Mouse (Mus musculus) heart, postnatal 14 days (tissue): ENCODE measurements around the gene Ksr1. TPM values are rescaled to one million over a fixed set of nuclear protein-coding genes. Genes with fewer than 3 reads are reported as not detected.

Source experiments
- DNase-seq, 2 experiments: peaks; one replicate each; pipeline ENCODE4 v3.0.0; 2021 to 2022
- intact Hi-C: fragments of 180-260 bp; cut with DNase I; formaldehyde crosslinking; loops from one replicate; pipeline ENCODE4 v1.15.1; 2025
- total RNA-seq, 2 experiments: library from RNA; stranded (reverse); gene quantifications; 2 replicates each; pipeline ENCODE4 v1.2.3; 2021

The Ksr1 gene
- total RNA-seq, 2 experiments from 2014 or later: 10.2 to 10.7 TPM

DNA sequence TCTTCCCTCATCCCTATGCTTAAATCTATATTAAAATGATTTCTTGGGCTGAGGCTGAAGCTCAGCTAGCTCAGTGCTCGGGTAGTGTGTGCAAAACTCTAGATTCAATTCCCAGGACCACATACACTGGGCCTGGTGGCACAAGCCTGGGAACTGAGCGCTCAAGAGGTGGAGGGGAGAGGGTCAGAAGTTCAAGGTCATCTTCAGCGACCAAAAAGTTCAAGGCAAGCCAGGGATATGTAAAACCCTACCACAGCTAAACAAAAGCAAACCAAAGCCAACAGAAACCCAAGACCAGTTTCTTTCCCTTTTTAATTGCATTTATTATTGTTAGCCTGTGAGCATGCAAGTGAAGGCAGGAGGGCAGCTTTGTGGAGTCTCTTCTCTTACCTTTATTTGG lies 4.1 kb upstream of the Ksr1 start:
- no peak for DNase-seq
- intact Hi-C loops: loop anchor here (10.0 kb wide), 1 partner anchor 306 kb away; no protein-coding TSS in a partner anchor

DNA sequence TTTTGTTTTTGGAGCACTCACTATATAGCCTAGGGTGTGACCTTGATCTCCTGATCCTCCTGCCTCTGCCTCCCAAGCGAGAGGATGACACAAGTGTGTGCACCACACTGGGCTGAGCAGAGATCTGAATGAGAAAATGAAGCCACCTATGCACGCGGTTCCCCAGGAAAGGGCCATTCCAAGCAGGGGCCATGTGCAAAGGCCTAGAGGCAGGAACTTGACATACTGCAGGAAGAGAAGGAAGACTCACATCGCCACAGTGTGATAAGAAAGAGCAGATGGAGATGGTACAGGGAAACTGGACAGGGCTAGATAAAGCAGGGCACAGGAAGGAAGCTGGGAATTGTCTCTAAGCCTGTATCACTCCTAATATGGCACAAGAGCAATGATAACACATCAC lies 3.1 kb upstream of the Ksr1 start:
- no peak for DNase-seq
- intact Hi-C loops: loop anchor here (5.0 kb wide), 1 partner anchor 63 kb away; no protein-coding TSS in a partner anchor

DNA sequence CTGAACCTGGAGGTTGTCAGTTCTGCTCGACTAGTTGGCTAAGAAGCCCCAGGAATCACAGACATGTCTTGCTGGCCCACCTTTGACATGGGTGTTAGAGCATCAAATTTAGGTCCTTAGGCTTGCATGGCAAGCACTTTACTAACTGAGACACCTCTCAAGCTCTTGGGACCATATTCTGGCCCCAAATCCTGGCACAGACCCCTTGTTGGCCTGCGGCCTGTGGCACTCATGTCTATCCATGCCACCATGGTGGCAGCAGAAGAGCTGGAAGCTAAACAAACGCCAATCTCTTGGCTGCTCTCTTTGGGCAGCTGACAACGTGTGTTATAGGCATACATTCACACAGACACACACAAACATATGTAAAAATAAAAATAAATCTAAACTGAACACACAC lies 2.6 kb upstream of the Ksr1 start:
- no peak for DNase-seq
- intact Hi-C loops: loop anchor here (5.0 kb wide), 1 partner anchor 64 kb away; no protein-coding TSS in a partner anchor

DNA sequence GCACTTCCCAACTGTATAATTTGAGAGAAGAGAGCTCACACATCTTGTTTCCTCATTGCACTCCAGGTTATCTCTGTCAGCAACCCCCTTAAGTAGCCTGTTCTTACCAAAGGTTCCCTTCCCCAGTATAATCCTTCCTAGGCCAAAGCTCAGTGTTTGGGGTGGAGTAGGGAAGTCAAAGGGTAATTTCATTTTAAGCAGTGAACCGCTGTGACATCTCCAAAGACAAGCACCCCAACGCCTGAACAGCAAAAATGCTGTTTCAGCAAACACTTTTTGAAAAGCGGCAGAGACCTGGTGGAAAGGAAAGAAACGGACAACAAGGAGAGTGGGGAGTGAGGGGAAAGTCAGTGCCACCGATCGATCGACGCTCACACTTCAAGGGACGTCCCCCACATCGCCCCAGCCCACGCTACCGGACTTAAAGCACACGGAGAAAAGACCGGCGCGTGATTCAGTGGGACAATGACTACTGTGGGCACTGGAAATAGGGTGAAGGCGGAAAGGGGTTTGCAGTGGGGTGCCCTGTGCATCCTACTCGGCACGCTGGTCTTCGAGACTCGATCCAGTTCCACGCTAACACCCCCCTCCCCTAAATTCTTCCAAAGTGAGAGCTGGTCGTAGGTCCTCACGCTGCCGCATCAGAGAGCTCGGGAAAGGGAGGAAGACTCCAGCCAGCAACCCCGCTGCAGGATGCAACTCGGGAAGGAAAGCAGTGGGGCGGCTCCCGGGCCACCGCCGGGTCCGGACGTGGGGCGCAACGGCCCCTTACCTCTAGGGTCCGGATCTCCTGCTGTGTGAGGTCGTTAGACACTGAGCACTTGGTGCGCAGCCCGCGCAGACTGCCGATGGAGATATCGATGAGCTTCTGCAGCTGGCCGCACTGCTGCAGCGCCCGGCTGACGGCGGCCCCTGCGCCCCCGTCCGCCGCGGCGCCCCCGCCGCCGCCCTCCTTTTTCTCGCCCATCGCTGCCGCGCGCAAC lies 633 bp downstream of the Ksr1 start:
- peak; percentile 58 to 63 for DNase-seq
- intact Hi-C loops: loop anchor here (2.0 to 5.0 kb wide), 3 partner anchors 49 to 115 kb away; no protein-coding TSS in a partner anchor

DNA sequence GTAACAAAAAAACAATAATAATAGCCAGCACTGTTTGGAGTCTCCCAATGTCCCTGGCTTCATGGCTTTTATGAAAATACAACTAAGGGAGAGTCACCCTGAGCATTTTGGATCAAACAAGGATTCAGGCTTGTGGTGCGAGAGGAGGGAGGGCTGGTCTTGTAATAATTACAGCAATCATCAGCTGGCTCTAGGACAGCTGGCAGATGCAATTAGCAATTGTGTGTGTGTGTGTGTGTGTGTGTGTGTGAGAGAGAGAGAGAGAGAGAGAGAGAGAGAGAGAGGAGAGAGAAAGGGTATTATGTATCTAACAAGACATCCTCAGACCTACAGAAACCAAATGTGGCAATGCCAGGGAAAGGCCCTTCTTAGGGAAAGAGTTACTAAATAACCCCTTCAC lies 1.5 kb downstream of the Ksr1 start:
- intact Hi-C loops: loop anchor here (2.0 to 5.0 kb wide), 3 partner anchors 48 to 114 kb away; no protein-coding TSS in a partner anchor
- peak in 1 of 2 experiments; percentile 38 for DNase-seq

DNA sequence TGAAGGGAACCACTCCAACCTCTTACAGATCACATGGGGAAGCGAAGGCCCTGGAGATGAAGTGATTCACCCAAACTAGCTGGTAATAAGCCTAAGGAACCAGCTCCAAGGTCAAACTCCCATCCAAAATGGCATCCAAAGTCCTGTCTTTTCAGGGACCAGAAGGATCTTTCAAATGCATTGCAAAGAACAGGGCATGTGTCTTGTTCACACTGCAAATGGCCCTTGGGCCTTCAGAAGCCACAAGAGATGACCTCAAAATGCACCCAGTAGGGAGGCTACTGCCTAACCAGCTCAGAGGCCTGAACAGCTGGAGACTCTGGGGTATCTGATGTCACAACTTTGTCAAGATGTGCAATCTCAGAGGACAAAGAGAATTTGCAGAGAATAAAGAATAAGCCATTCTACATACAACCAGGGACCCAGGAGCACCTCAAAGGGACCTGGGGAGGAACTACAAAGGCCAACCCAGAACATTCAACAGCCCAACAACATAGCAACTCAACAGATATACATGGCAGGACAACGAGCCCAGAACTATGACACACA lies 2.1 kb downstream of the Ksr1 start:
- intact Hi-C loops: loop anchor here (2.0 kb wide), 2 partner anchors 47 to 113 kb away; no protein-coding TSS in a partner anchor

DNA sequence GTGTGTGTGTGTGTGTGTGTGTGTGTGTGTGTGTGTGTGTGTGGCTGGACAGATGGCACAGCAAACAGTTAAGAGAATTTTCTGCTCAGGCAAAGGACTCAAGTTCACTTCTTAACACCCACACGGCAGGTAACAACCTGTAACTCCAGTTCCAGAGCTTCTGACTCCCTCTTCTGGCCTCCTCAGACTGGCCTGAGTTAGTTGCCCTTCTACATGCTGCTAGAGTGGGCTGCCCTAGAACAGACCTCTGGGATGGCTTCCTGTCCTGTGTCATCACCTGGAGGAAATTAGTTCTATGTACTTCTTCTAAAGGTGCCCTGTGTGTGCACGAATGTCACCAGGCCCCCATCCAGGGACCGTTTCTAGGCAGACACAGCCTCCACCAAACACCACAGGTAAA lies 2.9 kb downstream of the Ksr1 start:
- intact Hi-C loops: no loop called here
- DNase-seq: no peak

More for the DNA sequence above, 2.1 kb downstream of the Ksr1 start:
- no peak for DNase-seq

DNA sequence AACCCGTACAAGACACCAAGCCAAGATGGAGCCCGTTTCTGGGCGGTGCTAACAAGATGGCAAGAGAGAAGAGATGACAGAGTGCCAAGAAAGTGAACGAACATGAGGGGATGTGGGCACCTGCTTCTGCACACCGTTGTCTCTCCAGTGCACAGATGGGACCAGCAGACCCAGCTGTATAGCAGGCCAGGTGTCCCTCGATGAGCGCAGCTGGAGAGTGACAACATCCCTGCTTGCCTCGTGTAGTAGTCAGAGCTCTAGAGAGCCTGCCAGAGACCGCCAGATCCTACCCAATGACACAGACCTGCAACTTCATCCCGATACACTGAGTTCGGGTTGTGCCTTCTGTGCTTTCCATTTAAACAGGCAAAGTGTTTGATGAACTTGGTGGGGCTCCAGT lies 3.8 kb downstream of the Ksr1 start:
- intact Hi-C loops: no loop called here
- DNase-seq: no peak

DNA sequence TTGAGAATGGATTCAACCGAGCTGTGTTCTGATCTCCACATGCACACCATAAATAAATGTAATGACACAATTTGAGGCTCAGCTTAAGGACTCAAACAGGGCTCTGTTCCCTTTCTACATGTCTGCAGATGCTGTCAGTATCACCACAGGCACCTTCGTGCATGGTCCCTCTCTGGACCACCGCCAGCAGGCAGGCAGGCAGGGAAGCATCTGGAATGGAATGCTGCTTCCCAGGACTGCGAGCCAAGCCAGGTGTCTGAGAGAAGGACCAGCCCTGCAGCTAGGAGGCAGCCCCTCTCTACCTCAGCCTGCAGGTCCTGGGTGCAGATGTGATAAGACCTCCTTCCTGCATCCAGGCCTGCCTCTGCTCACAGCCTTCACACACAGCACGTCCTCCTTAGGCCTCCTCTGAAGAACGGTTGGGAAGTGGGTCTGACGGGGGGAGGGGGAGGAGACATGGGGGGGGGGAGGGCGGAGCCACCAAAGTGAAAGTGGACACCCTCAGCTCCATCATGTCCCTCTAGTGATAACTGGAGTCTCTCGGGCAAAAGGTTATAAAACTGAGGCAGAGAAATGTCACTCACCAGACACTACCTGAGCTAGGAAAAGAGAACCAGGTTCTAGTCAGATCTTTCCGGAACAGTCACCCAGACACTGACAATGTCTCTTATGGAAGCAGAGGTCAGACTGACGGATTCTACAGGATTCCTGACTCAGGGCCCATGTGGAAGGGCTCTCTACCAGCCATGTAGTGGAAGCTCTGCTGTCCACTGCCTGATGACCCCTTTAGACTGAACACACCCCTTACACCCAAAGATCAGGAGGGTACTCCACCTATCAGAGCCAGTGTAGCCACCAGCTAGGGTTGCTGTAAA lies 4.7 kb downstream of the Ksr1 start:
- intact Hi-C loops: no loop called here
- peak in 1 of 2 experiments; percentile 31 for DNase-seq

DNA sequence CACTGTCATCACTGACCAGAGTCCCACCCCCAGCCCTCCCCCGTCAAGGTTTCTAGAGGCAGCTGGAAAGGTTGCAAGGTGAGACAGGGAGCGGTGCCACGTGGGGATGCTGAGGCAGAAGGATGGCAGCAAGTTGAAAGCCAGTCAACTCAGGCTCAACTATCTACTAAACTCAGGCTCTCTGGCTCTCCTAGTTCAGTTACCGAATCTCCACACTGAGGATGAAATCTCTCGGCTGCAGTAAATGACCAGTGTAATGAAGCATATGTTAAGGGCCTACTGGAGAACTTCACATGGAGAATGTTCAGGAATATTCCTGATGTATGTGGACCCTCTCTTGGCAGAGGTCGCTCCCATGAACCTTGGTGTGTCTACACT lies 5.7 kb downstream of the Ksr1 start:
- intact Hi-C loops: no loop called here
- no peak for DNase-seq

DNA sequence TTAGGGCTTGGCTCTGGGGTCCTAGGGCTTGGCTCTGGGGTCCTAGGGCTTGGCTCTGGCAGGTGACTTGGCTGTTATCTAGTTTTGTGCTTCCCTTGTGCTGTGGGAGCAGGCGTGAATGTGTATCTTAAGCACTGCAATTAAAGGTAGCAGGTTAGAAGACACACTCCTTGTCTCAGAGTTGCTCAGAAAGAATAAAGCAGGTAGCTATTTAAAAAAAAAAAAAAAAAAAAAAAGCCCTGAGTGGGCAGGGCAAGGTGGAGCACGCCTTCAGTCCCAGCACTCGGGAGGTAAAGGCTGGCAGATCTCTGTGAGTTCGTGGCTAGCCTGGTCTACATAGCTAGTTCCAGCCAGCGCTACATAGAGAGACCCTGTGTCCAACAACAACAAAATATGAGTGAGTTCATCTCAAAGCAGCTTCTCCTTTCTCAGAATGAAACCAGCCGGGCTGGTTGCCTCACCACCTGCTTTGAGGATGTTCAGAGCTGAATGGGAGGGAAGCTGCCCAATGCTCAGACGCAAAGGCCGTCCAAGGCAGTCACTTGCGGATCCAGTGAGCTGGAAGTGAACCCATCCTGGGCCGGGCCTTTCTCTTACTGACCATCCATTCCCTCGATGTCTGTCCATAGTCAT lies 6.2 kb downstream of the Ksr1 start:
- no peak for DNase-seq
- intact Hi-C loops: no loop called here

DNA sequence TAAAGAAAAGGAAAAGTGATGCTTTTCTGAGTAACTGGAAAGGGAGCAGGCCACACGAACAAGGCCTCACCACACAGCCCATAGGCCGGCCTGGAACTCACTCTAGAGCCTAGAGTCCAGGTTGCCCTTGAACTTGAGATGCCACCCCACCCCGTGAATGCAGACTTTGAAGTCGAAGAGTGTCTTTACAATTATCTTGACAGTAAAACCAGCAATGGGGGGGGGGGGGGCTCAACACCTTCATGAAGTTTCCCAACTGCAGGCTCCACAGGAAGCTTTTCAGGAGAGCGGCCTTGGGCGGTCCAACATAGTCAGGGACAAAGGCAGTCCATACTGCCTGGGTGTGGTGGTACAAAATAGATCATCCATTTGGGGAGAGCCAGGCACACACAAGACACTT lies 7.6 kb downstream of the Ksr1 start:
- DNase-seq: no peak
- intact Hi-C loops: no loop called here

DNA sequence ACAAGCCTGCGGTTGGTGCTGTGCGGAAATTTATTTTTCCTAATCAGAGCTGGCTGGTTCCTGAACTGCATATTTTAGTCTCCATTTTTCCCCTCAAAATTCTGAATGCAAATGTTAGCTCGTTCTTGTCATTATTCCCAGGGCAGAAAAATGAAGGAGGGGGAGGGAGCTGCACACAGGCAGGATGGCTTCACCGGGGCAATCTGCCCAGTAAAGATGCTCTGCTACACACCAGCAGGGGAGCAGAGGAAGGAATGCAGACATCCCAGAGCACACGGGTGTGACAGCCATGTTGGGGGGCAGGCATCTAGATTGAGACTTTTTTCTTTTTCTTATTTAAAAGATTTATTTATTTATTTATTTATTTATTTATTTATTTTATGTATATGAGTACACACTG lies 9.0 kb downstream of the Ksr1 start:
- intact Hi-C loops: no loop called here

DNA sequence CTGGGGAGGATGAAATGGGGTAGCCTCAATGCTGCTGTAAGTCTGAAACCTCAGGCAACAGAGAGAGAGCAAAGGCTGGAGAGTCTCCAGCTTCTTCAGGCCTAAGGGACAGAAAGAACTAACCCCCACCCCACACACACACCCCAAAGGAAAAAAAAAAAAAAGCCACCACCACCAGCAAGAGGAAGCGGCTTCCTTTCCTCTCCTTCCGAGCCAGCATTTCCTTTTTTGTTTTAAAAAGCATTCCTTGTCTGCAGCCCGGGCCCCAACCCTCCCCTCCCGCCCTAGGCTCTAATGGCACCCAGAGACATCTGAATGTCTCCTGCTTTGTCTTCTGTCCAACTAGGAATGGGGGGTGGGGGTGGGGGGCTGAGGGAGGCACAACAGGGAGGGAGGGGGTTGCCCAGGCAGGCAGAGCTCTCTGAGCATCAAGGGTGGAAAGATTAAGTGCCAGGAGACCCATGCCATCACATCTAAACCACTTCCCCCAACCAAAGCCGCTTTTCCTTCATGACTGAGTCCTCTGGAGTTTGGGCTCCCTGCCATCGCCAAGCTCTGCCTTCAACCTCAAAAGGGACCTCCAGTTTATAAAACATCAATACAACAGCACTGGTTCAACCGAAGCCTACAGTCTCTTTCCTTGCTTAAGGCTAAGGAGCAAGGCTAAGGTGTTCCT lies 10.4 kb downstream of the Ksr1 start:
- DNase-seq: peak in 1 of 2 experiments; percentile 40

More for the DNA sequence above, 9.0 kb downstream of the Ksr1 start:
- no peak for DNase-seq

DNA sequence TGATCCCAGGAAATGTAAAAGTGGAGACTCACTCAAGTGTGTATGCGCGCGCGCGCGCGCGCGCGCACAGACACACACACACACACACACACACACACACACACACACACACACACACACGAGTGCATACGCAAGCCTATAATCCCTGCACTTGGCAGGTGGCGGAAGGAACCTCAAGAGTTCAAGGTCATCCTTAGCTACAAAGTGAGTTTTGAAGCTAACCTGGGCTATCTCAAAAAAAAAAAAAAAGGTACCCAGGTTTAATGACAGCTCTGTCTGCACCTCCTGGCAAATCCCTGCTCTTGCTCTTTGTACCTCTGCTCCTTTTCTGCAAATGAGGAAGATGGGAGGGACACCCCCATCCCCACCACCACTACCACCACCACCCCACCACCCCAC lies 11.1 kb downstream of the Ksr1 start:
- DNase-seq: no peak
- intact Hi-C loops: no loop called here

More for the DNA sequence above, 10.4 kb downstream of the Ksr1 start:
- intact Hi-C loops: no loop called here

DNA sequence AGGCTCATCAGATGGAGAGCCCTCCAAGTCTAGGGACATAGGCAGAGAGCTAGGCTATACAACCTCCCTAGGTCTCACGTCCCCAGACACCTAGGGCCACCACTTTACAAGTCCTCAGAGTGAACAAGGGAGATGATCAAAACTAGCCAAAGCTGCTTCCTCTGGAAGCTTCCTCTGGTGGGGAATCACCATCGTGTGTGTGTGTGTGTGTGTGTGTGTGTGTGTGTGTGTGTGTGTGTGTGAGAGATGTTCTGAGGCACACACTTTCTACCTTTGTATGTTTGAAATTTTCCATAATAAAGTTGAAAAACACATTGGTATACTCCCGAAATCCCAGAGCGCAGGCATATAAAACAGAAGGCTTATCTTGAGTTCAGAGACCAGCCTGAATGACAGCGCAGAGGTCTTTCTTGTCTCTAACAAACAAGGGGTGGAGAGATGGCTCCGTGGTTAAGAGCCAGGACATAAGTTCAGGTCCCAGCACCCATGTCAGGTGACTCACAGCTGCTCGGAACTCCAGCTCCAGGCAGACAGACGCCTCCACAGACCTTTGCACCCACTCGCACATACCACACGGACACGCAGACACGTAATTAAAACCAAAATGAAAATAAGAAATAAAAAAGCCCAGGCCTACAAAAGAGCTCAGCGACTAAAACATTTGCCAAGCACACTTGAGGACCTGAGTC lies 11.6 kb downstream of the Ksr1 start:
- no peak for DNase-seq
- intact Hi-C loops: no loop called here

DNA sequence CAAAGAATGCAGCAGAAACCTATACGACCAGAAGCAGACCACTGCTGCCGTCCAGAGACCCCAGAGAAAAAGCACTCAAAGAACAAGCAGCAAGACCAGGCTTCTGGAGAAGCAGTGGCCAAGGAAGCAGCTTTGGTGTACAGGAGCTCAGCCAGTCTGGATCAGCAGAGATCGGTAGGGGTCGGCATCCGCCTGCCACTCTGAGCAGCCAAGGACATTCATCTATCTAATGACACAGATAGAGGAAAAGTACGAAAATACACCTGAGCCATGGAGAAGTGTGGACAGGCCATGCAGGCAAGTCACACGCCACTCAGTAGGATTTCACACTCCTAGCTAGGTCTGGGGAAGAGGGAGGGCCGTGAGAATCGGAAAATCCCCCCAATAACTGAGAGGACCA lies 12.2 kb downstream of the Ksr1 start:
- no peak for DNase-seq
- intact Hi-C loops: no loop called here

DNA sequence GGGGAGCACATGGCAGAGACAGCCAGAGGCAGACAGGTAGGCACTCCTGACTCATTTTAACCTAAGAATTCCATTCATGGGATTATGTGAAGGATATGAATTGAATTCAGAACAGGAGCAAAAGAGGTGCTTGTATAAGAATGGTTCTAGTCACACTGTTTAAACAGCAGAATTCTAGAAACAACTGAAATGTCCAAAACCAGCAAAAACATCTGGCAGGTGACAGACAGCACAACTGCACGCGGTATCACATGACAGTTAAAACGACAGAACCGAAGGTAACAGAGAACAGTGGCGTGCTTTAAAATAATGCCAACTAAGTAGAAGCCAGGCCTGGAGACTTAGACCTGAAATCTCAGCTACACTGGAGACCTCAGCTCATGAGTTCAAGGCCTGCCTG lies 13.2 kb downstream of the Ksr1 start:
- no peak for DNase-seq
- intact Hi-C loops: no loop called here

DNA sequence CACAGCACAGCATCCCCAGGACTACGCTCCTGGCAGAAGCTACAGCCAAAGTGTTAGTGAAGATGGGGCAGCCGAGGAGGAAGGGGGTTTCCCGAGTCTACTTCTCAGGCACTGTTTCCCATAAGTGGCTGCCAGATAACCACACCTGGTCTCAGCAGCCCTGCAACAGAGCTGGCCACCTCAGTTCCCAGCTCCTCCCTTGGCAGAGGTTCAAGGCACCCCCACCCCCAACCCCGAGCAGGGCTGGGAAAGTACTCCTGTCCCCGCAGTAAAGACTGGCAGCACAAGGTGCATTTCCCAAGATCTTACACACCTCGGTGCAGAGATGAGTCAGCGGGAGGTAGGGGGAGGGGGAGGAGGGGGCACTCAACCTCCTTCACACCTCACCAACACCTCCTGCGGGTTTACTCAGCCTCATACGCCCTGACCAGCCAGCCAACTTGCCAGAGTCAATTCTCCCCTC lies 14.2 kb downstream of the Ksr1 start:
- intact Hi-C loops: no loop called here
- no peak for DNase-seq
